Mouse (Mus musculus): Measurements from ENCODE around the gene Slc6a6. TPM values are rescaled to one million over a fixed set of nuclear protein-coding genes. Genes with fewer than 3 reads are reported as not detected.

Slc6a6 gene
- total RNA-seq (2022) = 100 to 1,000 TPM; 154 to 181 (median 168) TPM

DNA sequence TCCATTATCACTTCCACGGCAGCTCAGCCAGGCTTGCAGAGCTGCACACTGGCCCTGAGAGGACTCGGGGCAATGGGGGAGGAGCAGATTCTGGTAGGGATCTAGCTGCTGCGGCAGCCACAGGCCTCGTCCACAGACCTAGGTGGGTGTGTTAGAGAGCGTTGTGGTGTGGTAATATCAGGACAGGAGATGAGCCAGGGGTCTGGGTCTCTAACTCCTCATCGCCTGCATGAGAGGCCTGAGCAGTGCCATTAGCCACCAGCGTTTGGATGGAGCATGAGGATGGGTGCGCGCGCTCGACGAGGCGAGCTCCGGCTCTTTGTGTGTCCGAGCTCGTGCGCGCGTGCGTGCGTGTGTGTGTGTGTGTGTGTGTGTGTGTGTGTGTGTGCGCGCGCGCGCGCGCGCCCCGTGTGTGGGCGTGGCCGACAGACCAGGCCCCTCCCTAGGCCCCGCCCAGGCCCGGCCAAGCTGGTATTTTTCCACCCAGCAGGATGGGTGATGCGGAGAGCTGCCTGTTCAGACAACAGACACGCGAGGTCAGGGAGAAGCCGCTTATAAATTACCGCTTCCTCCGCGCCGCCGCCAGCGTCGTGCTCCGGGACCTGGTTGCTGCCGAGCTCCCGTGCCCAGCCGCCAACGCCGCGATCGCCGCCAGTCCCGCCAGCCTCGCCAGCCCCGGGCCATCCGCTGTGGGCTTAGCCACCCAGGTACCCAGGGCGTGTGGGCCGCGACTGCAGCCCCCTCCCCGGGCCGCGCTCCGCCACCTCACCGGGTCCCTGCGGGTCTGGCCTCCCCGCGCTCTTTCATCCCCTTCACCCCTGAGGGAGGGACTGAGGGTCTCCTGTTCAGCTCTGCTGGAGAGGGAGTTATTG is at the start of gene Slc6a6:
Gene Slc6a6 (plus strand): TSS at position 452 of the 872 bp plus-strand sequence.
- DNase-seq (ENCODE audit: low spot score in 2 of 2) = peak; percentile 92 to 95

GRCm38 (mm10) chr6:91634417-91634816 is 49.4 kb upstream of the Slc6a6 start:
- DNase-seq (ENCODE audit: low spot score in 2 of 2) = no peak

- DNase-seq (ENCODE audit: low spot score in 2 of 2) = no peak
Observed at GRCm38 (mm10) chr6:91634876-91635275, 49.0 kb upstream of the Slc6a6 start.

- no peak for DNase-seq (ENCODE audit: low spot score in 2 of 2)
Observed at GRCm38 (mm10) chr6:91638204-91638995, 45.5 kb upstream of the Slc6a6 start.

DNA sequence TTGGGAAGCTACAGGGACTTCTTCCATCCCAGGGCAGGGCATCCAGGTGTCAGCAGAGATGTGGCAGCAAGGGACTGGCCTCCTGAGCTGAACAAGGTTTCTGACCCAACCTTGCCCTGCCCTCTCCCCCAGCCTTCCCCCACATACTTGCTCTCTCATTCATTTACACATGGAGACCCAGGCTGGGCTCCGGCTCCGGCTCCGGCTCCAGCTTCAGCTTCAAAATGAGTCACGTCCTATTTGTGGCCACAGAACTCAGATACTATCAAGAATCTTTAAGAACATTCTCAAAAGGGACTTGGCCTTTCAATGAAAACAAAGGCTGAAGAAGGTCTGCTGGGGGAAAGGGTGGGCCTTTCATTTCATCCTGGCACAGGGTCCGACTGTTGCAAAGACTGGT is 40.8 kb upstream of the Slc6a6 start:
- DNase-seq (ENCODE audit: low spot score in 2 of 2) = no peak

GRCm38 (mm10) chr6:91643416-91643921 is 40.4 kb upstream of the Slc6a6 start:
- no peak for DNase-seq (ENCODE audit: low spot score in 2 of 2)

DNA sequence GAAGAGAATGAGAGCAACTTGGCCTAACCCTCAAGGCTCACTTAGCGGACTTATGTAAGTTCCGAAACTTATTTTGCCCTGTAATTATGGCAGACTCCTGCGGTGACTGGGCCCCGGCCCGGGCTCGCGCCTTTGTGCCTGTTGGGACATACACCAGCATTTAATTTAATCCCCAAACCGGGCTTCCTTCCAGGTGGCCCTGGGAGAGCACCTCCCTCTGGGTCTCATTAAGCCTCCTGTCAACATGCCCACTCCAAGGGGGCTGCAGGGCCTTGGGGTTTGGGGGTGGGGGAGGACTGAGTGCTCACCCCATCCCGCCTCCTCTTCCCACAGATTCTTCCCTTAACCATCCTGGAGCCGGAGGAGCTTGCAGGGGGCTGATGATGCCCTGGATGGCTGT is 37.8 kb upstream of the Slc6a6 start:
- DNase-seq (ENCODE audit: low spot score in 2 of 2) = peak in 1 of 2 experiments; percentile 27

- no peak for DNase-seq (ENCODE audit: low spot score in 2 of 2)
Observed at GRCm38 (mm10) chr6:91646822-91647221, 37.0 kb upstream of the Slc6a6 start.

- DNase-seq (ENCODE audit: low spot score in 2 of 2) = no peak
Observed at GRCm38 (mm10) chr6:91647385-91647791, 36.5 kb upstream of the Slc6a6 start.

- DNase-seq (ENCODE audit: low spot score in 2 of 2) = no peak
Observed at GRCm38 (mm10) chr6:91650255-91650654, 33.6 kb upstream of the Slc6a6 start.

DNA sequence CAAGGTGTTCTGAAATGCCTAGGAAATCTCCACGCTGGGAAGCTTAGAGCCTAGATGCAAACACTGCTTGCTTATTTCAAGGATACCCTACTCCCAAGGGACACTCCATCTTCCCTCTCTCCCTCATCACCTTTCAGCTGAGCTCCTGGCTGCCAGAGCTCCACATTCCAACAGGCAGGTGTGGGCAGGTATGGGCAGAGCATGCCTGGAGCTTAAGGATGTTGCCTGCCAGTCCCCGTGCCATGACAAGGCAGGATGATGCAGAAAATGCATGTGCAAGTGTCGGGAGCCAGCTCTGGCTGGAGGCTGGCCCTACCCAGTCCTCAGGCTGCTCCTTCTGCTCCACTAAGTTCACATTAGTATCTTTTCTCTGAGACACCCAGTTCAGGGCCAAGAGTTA is 31.6 kb upstream of the Slc6a6 start:
- no peak for DNase-seq (ENCODE audit: low spot score in 2 of 2)

GRCm38 (mm10) chr6:91655244-91655643 is 28.6 kb upstream of the Slc6a6 start:
- DNase-seq (ENCODE audit: low spot score in 2 of 2) = no peak

- DNase-seq (ENCODE audit: low spot score in 2 of 2) = no peak
Observed at GRCm38 (mm10) chr6:91655874-91656433, 27.9 kb upstream of the Slc6a6 start.

- DNase-seq (ENCODE audit: low spot score in 2 of 2) = no peak
Observed at GRCm38 (mm10) chr6:91658288-91658687, 25.6 kb upstream of the Slc6a6 start.

- DNase-seq (ENCODE audit: low spot score in 2 of 2) = no peak
Observed at GRCm38 (mm10) chr6:91659841-91660509, 23.9 kb upstream of the Slc6a6 start.

DNA sequence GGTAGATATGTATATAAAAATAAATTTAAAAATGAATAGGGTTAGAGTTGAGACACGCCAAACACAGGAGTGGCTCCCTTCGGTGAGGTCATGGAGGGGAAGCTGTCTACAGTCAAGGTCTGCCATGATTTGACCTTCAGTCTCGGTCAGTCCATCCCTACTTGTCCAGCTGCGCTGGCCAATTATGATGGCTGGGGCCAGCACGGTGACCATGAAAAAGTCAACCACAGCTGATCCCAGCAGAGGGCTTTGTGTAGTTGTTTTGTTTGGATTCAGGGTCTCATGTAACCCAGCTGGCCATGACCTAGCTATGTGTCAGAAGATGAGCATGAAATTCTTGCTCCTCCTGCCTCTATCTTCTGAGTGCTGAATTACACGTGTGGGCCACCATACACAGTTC is 21.6 kb upstream of the Slc6a6 start:
- DNase-seq (ENCODE audit: low spot score in 2 of 2) = no peak

DNA sequence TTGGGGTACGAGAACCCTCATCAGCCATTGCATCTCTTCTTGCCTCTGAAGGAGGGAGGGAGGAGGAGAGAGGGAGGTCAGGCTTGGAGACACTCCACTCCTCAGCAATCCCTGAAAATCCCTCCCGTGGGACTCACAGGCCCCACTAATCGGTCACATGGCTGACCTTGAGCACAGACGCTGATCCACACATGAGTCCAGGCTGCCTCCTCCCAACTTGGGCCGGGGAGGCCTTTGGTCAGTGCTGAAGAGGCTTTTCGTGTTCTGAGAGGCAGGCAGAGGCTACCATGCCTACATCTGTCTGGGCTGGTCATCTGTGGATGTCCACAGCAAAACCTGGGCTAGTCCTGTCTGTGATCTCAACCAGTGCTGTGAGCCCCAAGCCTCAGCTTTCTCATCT is 20.2 kb upstream of the Slc6a6 start:
- DNase-seq (ENCODE audit: low spot score in 2 of 2) = no peak

DNA sequence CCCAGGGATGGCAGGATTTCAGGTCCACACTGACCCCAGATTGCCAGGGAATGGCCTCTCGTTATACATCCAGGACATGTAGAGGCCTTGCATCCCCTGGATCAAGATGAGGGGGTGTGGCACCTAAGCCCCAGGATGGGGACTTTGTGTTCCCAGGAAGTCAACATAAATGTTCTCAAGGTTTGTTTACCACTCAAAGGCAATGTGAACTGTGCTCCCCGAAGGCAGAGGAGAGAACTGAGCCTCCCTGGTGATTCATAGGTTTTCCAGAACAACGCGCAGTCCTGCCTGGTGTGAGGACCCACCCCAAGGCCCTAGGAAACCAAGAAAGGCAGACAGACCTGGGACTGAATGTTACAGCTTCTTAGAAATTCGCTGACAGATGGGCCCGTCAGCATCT is 18.6 kb upstream of the Slc6a6 start:
- DNase-seq (ENCODE audit: low spot score in 2 of 2) = no peak

DNA sequence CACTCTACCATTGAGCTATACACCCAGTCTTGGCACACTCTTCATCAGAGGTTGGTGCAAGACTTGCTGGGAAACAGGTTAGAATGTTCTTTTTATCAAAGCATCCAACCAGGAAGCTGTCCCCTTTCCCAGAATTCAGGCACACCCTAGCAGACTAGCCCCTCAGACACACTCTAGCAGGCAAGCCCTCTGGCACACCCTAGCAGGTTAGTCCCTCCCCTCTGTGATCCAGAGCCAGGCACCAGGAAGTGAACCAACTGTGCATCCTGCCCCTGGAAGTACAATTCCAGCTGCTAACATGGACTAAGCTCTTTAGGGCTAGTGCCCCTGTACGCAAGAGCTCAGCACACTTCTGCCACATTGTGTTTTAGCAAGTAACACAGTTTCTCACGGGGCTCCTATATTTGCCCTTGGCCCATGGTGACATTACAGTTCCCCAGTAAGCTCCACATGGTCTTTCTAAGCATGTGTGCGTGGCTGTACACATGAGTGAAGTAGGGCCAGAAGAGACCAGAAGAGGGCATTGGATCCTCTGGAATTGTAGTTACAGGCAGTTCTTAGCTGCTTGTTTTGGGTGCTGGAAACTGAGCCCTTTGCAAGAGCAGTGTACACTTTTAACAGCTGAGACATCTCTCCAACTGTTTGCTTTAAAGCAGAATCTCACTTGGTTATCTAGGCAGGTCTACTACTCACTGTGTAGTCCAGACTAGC is 17.7 kb upstream of the Slc6a6 start:
- DNase-seq (ENCODE audit: low spot score in 2 of 2) = no peak

GRCm38 (mm10) chr6:91667141-91667540 is 16.7 kb upstream of the Slc6a6 start:
- DNase-seq (ENCODE audit: low spot score in 2 of 2) = no peak

DNA sequence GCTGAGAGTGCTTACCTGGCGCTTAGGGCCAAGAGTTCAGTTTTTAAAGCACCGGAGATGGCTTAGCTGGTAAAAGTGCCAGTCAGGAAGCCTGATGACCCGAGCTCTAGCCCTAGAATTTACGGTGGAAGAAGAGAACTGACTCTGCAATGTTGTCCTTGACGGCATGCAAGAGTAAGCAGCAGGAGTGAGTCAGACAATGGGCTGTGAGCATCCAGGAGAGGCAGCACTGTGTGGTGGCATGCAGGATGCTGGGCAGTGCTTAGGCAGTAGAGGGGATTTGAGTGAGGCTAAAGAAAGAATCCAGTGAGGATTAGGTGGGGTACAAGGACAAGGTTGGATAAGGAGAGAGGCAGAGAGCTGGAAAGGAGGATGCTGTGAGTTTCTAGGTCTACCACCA is 15.6 kb upstream of the Slc6a6 start:
- DNase-seq (ENCODE audit: low spot score in 2 of 2) = no peak

All from left cerebral cortex, adult 8-10 months (tissue).